Mouse (Mus musculus) liver, adult 2 months (tissue): ENCODE data around the gene Themis2. TPM values are rescaled to one million over a fixed set of nuclear protein-coding genes. Genes with fewer than 3 reads are reported as not detected.
"Not testable (repeated sequence)": the region's sequence is repeated elsewhere in the genome, so short reads cannot be mapped to it uniquely, and the experiment has no call there.

ENCODE experiments used
- DNase-seq: peaks from one replicate; pipeline ENCODE4 v3.0.0-alpha.2; 2011; ENCODE audit warnings: low read depth, low spot score; ENCODE audit errors: extremely low read depth
- H3K27ac ChIP-seq: fragments of 200-500 bp; replicated peaks from 2 replicates; pipeline ENCODE4 v1.5.1; 2012; ENCODE audit warnings: low read depth, mild to moderate bottlenecking, control low read depth, inconsistent platforms, low read length; ENCODE audit not compliant: insufficient read depth
- H3K27me3 ChIP-seq: fragments of 200-500 bp; 2 replicates; pipeline ENCODE4 v1.6.1; 2012; ENCODE audit warnings: mild to moderate bottlenecking, moderate library complexity, low read length, inconsistent platforms; ENCODE audit not compliant: control insufficient read depth, insufficient read depth
- H3K36me3 ChIP-seq: fragments of 200-500 bp; 2 replicates; pipeline ENCODE4 v1.6.1; 2012; ENCODE audit warnings: low read length, inconsistent platforms; ENCODE audit not compliant: control insufficient read depth, insufficient read depth
- H3K4me1 ChIP-seq: fragments of 200-500 bp; 2 replicates; pipeline ENCODE4 v1.6.1; 2011; ENCODE audit warnings: low read length; ENCODE audit not compliant: control insufficient read depth, insufficient read depth
- H3K4me3 ChIP-seq: fragments of 200-500 bp; 2 replicates; pipeline ENCODE4 v1.5.1; 2011; ENCODE audit warnings: low read depth, mild to moderate bottlenecking, control low read depth, low read length, moderate library complexity; ENCODE audit not compliant: insufficient read depth
- H3K79me2 ChIP-seq: fragments of 200-500 bp; 2 replicates; pipeline ENCODE4 v1.6.1; 2012; ENCODE audit warnings: inconsistent platforms, mild to moderate bottlenecking, low read length, moderate library complexity; ENCODE audit not compliant: control insufficient read depth, insufficient read depth
- H3K9ac ChIP-seq: fragments of 200-500 bp; 2 replicates; pipeline ENCODE4 v1.6.1; 2012; ENCODE audit warnings: low read depth, mild to moderate bottlenecking, control low read depth, inconsistent platforms, low read length
- CTCF ChIP-seq: fragments of 200-500 bp; IDR thresholded peaks from 2 replicates; pipeline ENCODE4 v1.5.1; 2011; ENCODE audit warnings: low read depth, low read length, control low read depth
- POLR2A ChIP-seq: fragments of 200-500 bp; IDR thresholded peaks from 2 replicates; pipeline ENCODE4 v1.6.1; 2011; ENCODE audit warnings: low read length, control low read depth; ENCODE audit not compliant: insufficient read depth; ENCODE audit errors: extremely low read depth
- WGBS: fragments of 180-500 bp; shearing (Covaris S2); methylation state at CpG from one replicate; pipeline ENCODE4 v1.1.7; 2018; 5-methylcytosine and 5-hydroxymethylcytosine counted together
- polyA plus RNA-seq: library from polyadenylated mRNA; depleted of rRNA; stranded (reverse); fragments of >200 nt; gene quantifications from 2 replicates; pipeline ENCODE4 v1.2.3, GENCODE M21; 2012
- total RNA-seq: library from RNA; depleted of rRNA; stranded (reverse); fragments of >200 nt; gene quantifications from 2 replicates; pipeline ENCODE4 v1.2.3, GENCODE M21; 2014

Gene Themis2
- total and polyA plus RNA-seq, 2 experiments: 2.5 to 3.1 TPM

DNA sequence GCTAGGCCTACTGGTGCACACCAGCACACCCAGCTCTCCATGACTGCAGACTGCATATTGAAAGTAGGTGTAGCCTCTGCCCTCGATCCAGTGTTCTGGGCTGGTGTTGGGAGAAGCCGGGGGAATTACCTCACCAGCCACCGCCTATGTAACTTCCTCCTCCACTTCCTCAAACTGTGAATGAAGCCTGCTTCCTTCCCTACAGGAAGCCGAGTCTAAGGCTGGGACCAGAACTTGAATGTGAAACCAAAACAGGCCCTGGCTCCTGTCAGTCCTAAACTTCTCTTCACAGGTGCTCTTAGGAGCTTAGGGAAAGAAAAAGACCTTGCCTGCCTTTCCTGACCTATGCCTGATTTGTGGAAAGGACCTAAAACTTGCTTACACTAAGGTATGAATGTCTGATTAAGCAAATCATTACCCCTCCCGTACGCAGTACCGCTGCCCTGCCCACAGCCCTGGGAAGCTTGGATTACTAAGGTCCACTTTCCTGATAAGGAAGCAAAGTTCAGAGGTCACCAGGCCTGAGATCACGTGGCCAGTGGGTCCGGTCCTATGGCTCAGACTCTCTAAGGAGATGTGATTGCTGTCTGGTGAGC lies 48.4 kb downstream of the Themis2 start:
- peak overlapping the region; percentile 31 for H3K4me3 ChIP-seq
- no peaks in the 10 kb centered on the region for H3K36me3 ChIP-seq
- no peaks in the 10 kb centered on the region for H3K27me3 ChIP-seq
- peak; percentile 83 for DNase-seq
- no peaks in the 10 kb centered on the region for H3K79me2 ChIP-seq
- H3K4me1 ChIP-seq: peaks cover 6% of the 10 kb centered on the region; the same call in 1 of the 2 replicates
- H3K27ac ChIP-seq: peak overlapping the region; percentile 25
- peak overlapping the region; percentile 37; the same call in 1 of the 2 replicates for H3K9ac ChIP-seq
- no peak for TF ChIP-seq CTCF
- no peak for TF ChIP-seq POLR2A
- 9% methylated on average over 9 of the region's 9 CpGs for WGBS

DNA sequence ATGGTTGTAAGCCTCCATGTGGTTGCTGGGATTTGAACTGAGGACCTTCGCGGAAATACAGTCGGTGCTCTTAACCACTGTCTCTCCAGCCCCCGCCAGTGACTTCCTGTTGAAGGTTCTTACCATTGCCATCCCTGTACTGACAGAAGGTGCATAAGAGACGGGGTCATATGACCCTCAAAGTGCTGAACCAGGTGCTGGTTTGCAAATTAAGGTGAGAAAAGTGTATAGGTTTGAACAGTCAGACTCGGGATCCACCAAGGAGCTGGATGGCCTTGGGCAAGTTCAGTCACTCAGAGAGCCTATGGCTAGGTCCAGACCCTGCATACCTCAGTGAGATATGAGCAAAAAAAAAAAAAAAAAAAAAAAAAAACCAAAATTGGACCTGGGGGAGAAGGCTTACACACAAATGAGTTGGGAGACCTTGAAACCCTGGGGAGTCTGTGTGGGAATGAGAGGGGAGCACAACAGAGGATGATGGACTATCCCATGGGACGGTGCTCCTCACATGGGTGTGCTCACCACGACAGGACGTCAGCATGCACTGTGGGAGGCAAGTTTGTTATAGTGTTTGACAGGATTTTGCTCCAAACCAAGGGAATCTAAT lies 49.2 kb downstream of the Themis2 start:
- Histone ChIP-seq H3K27ac (peak overlapping the region; percentile 25), H3K4me3 (no peak overlapping the region), H3K36me3 (no peaks in the 10 kb centered on the region), H3K79me2 (no peaks in the 10 kb centered on the region), H3K4me1 (peaks cover 6% of the 10 kb centered on the region; the same call in 1 of the 2 replicates), H3K27me3 (no peaks in the 10 kb centered on the region), H3K9ac (no peak overlapping the region)
- TF ChIP-seq CTCF (no peak), POLR2A (no peak)
- WGBS: 84% methylated on average over 9 of the region's 9 CpGs
- no peak for DNase-seq

DNA sequence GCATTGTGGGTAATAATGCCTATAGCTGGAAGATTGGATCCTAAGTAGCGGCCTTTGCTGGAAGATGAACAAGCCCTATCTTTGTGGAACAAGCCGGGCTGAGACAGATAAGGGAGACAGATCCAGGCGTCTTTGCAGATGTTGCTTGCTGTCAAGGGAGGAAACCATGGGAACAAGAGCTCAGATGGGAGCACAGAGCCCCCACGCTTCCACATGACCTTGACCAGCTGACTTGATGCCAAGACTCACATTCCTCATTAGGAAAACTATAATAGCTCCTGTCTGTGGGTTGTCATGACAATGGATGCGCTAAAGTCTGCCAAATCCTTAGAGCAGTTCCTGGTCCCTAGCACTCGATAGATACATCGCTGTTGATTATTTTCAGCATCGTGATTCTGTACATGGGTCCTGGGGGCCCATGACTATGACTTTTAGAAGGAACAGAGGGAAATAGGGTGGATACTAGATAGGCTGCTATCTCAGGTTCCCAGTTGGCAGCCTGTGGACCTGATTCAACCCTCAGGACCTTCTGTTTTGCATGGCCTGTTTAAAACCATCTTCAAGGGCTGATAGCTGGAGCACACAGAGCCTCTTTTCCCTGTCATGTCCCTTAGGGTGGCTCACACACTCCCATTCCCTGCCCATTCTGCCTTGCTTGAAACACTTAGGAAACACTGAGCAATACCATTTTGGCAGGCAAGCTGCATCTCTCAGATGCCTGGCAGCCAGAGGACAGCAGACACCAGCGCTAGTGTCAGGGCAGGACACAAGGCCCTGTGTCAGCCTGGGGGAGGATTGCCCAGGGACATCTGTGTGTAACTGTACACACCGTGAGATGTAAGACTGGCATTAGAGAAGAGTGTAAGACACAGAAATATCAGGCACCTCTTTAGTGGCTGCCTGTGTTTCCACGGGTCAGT lies 51.9 kb downstream of the Themis2 start:
- DNase-seq: no peak
- Histone ChIP-seq H3K36me3 (no peaks in the 10 kb centered on the region), H3K27me3 (no peaks in the 10 kb centered on the region), H3K27ac (no peak overlapping the region), H3K4me1 (peaks cover 6% of the 10 kb centered on the region; the same call in 1 of the 2 replicates), H3K9ac (no peak overlapping the region), H3K4me3 (no peak overlapping the region), H3K79me2 (no peaks in the 10 kb centered on the region)
- TF ChIP-seq POLR2A (no peak), CTCF (no peak)
- 78% methylated on average over 11 of the region's 11 CpGs for WGBS

DNA sequence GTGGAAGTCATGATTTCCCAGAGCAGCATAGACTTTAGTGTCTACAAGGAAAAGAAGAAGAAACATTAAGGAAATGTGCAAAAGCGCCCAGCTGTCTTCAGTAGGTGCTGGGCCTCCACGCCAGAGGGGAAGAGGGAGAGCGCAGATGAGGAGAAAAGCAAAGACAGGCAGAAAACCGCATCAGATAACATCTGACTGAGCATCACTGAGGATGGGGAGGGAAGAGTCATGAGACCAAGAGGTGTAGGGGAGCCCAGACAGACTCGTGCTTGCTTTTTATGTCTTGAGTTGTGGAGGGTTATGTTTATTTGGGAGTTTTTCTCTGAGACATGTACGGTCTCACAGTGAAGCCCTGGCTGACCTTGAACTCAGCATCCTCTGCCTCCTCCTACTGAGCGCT lies 54.7 kb downstream of the Themis2 start:
- H3K27me3 ChIP-seq: no peaks in the 10 kb centered on the region
- WGBS: 93% methylated on average over 7 of the region's 7 CpGs
- H3K9ac ChIP-seq: no peak overlapping the region
- no peak for TF ChIP-seq CTCF
- no peak for TF ChIP-seq POLR2A
- H3K4me3 ChIP-seq: no peak overlapping the region
- H3K36me3 ChIP-seq: no peaks in the 10 kb centered on the region
- no peak for DNase-seq
- no peaks in the 10 kb centered on the region for H3K79me2 ChIP-seq
- no peak overlapping the region for H3K27ac ChIP-seq
- H3K4me1 ChIP-seq: no peaks in the 10 kb centered on the region

DNA sequence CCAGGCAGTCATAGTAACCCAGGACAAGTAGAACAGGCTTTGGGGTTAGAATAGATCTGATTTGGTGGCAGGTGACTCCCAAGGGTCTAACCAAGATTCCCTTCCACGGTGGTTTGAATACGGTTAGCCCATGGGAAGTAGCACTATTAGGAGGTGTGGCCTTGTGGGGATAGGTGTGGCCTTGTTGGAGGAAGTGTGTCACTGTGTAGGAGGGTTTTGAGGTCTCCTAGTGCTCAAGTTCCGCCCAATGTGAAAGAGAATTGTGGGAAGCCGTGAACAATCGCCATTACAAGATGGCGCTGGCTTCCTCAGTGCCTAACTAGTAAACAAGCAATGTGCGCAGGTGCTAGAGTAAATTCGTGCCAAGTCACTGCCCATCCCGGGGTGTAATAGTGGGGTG lies 59.0 kb downstream of the Themis2 start:
- H3K36me3 ChIP-seq, H3K4me1 ChIP-seq, H3K27ac ChIP-seq, H3K79me2 ChIP-seq, DNase-seq, H3K27me3 ChIP-seq, H3K9ac ChIP-seq, H3K4me3 ChIP-seq: not testable (repeated sequence)
- WGBS: 95% methylated on average over 9 of the region's 9 CpGs

DNA sequence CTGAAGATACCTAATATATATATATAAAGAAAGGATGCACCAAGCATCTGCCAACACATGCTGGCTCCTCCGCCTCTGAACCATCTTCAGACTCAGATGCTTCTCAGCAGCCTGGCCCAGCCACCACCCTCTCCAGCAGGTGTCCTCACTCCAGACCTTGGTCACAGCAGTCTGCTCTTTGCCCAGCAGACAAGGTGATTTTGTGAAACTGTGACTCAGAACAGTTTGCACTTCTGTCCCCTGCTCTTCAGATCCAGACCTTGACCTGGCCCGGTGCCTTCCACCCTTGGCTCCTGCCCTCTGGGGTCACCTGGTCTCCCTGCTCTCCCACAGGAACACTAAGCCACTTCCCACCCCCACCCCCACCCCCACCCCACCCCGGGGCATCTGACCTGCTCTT lies 60.3 kb downstream of the Themis2 start:
- DNase-seq: peak; percentile 82
- 43% methylated on average over 3 of the region's 3 CpGs for WGBS
- TF ChIP-seq POLR2A (no peak), CTCF (peak; percentile 67)

More for the DNA sequence above, 60.3 kb downstream of the Themis2 start:
- no peak overlapping the region for H3K4me3 ChIP-seq
- no peaks in the 10 kb centered on the region for H3K36me3 ChIP-seq
- H3K27ac ChIP-seq: no peak overlapping the region
- no peaks in the 10 kb centered on the region for H3K27me3 ChIP-seq
- no peak overlapping the region for H3K9ac ChIP-seq
- no peaks in the 10 kb centered on the region for H3K79me2 ChIP-seq
- peaks cover 8% of the 10 kb centered on the region; the same call in 1 of the 2 replicates for H3K4me1 ChIP-seq
